Mouse (Mus musculus) spleen, adult 2 months (tissue): Measurements from ENCODE around the gene Pkd1l3.

Experiments used
- CTCF ChIP-seq: fragments of 200-500 bp; IDR thresholded peaks from 2 replicates; pipeline ENCODE4 v1.5.1; 2011; ENCODE audit warnings: mild to moderate bottlenecking, inconsistent platforms; ENCODE audit not compliant: insufficient read depth, insufficient read length, insufficient replicate concordance; ENCODE audit errors: extremely low read depth
- POLR2A ChIP-seq: fragments of 200-500 bp; IDR thresholded peaks from 2 replicates; pipeline ENCODE4 v1.6.1; 2011; ENCODE audit warnings: low read depth, low read length, inconsistent platforms

GRCm38 (mm10) chr8:109675896-109676643 is 61.8 kb downstream of the Pkd1l3 start:
- no peak for TF ChIP-seq POLR2A
- TF ChIP-seq CTCF = no peak
